Mouse (Mus musculus): ENCODE data around the gene Snx29. TPM values are rescaled to one million over a fixed set of nuclear protein-coding genes. Genes with fewer than 3 reads are reported as not detected.

The Snx29 gene
- total RNA-seq, 4 experiments from 2014 or later, result 25.0 to 29.6 (median 27.8) TPM

DNA sequence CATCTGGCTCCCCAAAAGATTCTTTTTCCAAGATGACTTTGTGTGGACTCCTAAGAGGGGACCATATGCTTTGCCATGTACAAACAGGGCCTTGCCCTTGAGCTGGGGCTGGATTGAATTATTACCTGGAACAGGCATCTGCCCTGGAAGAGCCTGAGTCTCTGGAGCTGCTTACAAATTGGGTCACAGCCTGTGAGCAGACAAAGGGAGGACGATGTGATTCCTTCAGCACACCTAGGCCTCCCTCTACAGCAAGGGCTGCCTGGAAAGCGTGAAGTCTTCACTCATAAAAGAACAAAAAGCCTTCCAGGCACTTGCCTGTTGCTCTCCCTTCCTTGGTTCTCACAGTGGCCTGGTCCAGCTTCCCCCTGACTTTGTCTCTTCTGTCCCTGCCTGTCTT lies 449.6 kb downstream of the Snx29 start:
- no peak for DNase-seq (ENCODE audit: low spot score in 2 of 2)

DNA sequence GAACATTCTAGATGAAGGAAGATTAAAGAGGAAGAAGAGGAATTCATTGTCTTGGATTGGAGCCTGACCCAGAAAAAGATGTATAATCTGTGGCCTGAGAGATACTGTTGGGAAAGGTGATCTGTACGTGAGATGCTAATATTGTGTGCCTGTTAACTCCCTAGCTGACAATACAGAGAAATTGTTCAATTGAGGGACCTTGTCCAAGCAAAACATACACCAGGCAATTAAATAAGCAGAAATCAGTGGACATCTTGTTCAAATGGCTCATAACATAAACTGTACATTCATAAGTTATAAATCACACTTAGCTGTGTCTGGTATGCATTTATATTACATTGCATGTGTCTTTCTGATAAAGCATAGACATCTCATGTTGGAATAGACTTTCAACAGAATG lies 451.6 kb downstream of the Snx29 start:
- DNase-seq (ENCODE audit: low spot score in 2 of 2), result no peak

DNA sequence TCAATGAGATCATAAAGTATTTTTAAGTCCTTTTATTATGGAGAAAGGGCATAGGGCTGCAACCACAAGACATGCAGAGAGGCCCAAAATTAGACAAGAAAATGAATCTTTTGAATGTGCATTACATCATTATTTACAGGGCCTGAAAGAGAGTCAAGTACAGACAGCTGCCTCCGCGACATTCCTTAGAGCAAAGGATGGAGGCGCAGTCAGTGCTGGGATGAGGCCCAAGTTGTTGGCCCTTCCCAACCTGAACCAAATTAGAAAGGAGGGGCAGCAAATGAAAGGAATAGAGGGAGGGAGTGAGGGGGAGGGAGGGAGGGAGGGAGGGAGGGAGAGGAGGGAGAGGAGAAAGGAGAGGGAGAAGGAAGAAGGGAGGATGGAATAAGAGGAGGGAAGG lies 453.8 kb downstream of the Snx29 start:
- DNase-seq (ENCODE audit: low spot score in 2 of 2), result no peak

DNA sequence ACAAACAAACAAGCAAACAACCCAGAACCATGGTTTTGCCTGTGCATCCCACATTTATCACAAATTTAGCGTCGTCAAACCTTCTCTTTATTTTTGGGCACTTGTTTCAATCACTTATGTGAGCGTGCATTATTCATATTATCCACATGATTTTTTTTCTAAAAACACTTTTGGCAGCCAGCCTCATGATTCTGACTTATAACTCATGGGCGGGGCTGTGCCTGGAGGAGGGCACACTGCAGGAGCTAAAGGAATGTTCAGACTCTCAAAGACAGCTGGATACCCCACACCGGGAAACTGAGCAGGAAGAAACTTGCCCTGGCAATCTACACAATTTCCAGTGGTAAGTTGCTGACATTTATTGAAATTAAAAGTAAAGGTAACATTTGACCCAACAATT lies 455.5 kb downstream of the Snx29 start:
- no peak for DNase-seq (ENCODE audit: low spot score in 2 of 2)

DNA sequence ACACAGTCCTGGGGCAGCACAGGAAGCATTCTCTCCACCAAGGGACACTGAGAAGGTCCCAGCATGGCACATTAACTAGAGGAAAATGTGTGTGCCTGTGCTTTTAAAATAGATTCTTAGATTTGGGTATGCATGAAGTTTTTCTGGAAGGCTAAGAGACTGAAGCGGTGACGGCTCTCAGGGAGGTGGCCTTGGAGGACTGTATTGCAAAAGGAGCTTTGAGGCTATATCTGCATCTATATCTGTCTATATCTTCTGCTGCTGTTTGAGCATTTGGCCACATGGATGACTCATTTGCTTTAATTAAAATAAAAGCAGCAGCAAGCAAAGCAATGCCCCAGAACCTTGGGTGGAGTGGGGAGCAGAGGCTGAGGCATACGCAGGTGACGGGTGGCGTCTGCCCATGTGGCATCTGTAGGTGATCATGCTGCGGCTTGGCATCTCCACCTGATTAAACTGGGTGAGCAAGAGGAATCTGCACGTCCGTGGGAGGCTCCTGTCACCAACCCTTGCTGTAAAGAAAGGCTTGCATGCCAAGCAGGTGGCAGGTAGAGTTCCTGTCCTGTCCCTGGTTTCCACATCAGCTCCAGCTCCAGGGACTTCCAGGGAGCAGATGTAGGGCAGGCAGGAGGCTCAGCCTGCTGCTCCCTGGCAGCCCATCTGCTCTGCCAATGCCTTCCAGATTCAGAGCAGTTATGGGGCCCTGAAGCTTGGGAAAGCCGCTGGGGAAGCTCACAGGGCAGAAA lies 456.2 kb downstream of the Snx29 start:
- DNase-seq (ENCODE audit: low spot score in 2 of 2), result peak; percentile 30 to 78

DNA sequence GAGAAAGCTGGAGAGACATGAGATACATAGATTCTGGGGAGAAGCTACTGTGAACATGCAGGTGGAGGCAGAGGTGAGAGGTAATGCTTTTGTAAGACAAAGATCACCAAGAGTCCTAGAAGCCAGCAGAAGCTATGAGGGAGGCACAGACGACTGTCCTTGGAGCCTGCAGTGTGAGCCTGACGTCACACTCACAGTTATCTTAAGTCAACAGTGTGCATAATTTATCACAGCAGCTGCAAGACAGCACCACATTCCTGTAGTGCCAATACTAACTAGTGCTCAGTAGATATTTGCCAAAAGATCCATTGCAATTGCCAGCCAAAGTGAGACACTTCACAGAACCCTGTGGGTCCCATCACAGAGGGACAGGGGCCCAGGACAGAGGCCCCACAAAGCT lies 459.4 kb downstream of the Snx29 start:
- no peak for DNase-seq (ENCODE audit: low spot score in 2 of 2)

DNA sequence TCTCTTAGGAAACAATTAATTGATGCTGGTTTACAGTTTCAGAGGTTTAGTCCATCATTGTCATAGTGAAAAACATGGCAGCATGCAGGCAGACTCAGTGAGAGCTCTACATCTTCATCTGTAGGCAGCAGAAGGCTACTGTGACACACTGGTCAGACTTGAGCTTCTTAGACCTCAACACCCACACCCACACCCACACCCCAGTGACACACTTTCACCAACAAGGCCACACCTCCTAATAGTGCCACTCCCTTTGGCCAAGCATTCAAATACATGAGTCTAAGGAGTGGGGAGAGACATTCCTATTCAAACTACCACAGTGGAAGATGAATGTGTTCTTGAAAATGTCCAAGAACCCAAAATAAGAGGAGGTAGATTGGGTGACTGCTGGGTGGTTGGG lies 460.6 kb downstream of the Snx29 start:
- DNase-seq (ENCODE audit: low spot score in 2 of 2), result no peak

DNA sequence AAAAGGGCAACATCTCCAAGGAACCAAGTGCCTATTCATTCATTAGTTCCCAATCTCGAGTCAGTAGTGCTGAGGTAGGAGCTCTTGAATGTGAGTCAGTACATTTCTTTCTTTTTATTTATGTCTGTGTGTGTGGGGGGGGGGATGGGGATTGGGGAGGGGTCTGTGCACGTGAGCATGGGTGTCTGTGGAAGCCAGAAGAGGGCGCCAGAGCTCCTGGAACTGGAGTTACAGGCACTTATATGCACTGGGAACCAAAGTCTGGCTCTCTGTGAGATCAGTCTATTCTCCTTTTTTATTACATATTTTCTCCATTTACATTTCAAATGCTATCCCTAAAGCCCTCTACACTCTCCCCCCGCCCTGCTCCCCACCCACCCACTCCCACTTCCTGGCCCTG lies 461.6 kb downstream of the Snx29 start:
- no peak for DNase-seq (ENCODE audit: low spot score in 2 of 2)

DNA sequence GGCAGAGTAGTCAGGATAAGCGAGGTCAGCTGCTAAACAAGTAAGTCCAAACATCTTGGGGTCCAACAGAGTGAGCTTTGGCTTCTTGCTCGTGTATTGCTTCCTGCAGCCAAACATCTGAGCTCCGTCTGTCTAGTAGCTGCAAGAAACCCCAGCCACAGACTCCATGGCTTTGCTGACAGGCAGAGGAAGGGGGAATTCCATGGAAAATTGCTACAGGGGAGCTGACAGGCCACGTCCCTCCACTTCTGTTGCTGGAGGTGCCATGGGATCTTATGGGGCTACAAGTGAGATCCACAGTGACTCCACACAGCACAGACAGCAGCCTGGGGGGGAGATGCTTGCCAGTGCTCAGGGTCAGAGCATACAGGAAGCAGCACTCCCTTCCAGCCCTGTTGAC lies 463.1 kb downstream of the Snx29 start:
- DNase-seq (ENCODE audit: low spot score in 2 of 2), result no peak

DNA sequence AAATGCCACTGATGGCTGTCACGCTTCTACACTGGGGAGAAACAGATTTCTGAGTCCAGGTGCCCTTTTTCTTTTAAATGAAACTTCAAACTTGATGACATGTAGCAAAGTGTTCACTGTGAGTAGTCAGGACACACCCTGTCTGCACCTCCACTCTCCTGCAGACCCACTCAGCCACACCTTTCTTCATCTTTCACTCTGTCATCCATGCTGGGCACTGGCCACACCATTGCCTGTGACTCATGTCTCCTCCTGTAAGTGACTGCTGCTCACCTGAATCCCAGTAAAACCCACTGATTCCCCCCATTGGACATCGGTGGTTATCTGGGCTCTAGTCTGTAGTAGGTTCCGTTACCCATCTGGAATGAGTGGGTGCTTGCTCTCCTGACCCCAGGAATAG lies 467.8 kb downstream of the Snx29 start:
- no peak for DNase-seq (ENCODE audit: low spot score in 2 of 2)

DNA sequence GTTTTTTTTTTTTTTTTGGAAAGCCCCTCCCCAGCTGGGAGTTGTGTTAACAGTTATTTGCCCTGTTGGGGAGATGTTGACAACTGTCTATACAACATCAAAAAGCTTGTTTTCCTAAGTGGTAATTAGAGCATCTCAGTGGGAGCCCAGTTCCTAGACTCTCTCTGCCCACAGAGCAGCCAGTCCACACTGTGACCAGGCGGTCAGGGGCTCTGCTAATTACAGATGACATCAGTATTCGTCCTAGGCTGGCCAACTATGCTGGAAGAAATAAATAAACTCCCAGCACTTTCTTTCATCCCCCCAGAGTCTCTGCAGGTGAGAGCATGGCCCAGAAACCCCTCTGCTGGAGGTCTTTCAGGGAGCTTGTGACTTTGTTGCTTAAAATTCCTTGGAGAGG lies 470.7 kb downstream of the Snx29 start:
- no peak for DNase-seq (ENCODE audit: low spot score in 2 of 2)

DNA sequence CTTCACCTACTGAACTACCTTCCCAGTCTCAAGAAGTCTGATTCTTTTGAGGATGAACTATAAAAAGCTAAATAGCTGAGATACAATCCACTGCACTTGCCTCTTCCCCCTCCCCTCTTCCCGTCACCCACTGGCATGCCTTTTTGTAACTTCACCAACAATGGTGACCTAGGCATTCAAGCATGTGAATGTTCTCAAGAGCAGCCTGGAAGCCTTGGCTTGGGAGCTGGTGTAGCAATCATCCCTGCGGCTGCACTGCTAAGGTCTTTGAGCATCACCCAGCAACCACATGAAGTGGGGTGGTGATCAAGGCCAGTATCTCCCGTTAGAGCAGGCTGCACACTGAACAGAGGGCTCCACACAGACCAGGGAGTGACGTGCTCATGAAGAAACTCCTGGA lies 471.9 kb downstream of the Snx29 start:
- DNase-seq (ENCODE audit: low spot score in 2 of 2), result no peak

DNA sequence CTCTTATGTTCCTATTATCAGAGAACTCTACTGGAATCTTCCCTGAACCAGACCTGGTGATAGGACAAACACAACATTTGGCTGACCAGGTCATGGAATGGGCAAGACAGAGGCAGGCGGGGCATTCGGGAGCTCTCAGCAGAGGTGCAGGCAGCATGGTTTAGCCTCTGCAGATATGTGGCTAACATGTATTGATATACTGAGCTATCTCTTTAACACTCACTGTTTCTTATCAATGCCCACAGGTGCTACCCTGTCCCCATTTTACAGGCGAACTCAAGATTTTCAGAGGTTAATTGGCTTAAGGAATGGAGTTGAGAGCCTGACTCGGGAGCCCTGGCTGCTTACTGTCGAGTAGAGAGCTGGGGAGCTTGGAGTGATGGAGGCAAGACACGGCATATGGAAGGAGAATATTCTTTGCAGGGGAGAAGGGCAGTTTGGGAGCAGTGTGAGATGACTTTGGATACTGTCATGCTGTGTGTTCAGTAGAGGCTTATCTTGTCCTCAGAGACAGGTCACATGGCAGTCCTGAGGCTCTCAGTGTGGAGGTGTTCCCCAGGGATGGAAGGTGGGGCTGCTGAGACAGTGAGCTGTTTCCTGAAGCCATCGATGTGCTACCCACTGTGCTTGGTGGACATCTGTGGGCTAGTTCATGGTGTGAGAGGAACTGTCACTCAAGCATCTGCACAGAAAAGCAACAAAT lies 473.2 kb downstream of the Snx29 start:
- no peak for DNase-seq (ENCODE audit: low spot score in 2 of 2)

DNA sequence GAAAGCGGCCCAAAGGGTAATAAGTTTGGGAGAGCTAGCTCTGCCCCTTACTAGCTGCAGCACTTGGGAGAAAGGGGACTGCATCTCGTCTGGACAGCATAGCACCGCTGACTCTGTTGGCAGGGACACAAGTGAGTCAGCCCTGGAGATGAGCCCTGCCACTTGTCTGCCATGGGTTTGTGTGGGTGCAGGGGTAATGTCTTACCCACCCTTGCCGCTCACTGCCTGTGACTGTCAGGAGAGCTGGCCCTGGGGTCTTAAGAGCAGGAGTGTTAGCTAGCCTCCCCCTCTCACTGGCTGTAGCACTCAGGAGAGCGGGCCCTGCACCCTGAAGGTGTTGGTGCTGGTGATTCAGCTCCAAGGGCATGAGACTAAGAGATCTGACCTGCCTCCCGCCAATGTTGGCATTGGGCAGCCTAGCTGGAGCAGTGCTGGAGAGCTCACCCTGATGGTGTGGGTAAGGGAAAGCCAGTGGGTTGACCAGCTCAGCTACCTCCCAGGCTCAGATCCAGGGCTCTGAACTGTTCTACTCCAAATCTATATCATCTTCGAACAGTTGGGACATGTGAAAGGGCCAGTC lies 479.3 kb downstream of the Snx29 start:
- DNase-seq (ENCODE audit: low spot score in 2 of 2), result no peak

Other genes starting within 250 kb of the Snx29 start
- 10 to 100 TPM; 29.1 to 31.7 (median 30.0) TPM for gene Txndc11, start 188.3 kb upstream of the Snx29 start, total RNA-seq (2022)
- 10 to 100 TPM; 51.9 to 75.8 (median 64.6) TPM for gene Zc3h7a, start 146.5 kb upstream of the Snx29 start, total RNA-seq (2022)
- gene Rsl1d1, start 119.6 kb upstream of the Snx29 start, total RNA-seq (2022), result 10 to 100 TPM; 49.5 to 53.6 (median 51.3) TPM
- gene Gspt1, start 68.6 kb upstream of the Snx29 start, total RNA-seq (2022), result 10 to 100 TPM; 80.6 to 86.1 (median 82.8) TPM
- under 1 TPM; 0.48 to 0.78 (median 0.53) TPM for gene Tnfrsf17, start 9.1 kb upstream of the Snx29 start, total RNA-seq (2022)

Data from left cerebral cortex, adult 8-10 months (tissue).